Mouse (Mus musculus) left cerebral cortex, postnatal 10 days (tissue): ENCODE data around the gene Tgfbr3l. TPM values are rescaled to one million over a fixed set of nuclear protein-coding genes. Genes with fewer than 3 reads are reported as not detected.

Experiments used
- DNase-seq, 2 experiments: peaks; one replicate each; pipeline ENCODE4 v3.0.0; 2021 to 2022; ENCODE audit warnings: low spot score in 2 of 2, mixed read lengths in 1 of 2; ENCODE audit errors: extremely low spot score in 1 of 2
- intact Hi-C: fragments of 180-260 bp; cut with DNase I; formaldehyde crosslinking; loops from one replicate; pipeline ENCODE4 v1.15.1; 2025
- total RNA-seq, 2 experiments: library from RNA; stranded (reverse); gene quantifications; 2 replicates each; pipeline ENCODE4 v1.2.3; 2021

Gene Tgfbr3l
- total RNA-seq, result 1 to 10 TPM; 8.6 to 8.9 TPM

GRCm38 (mm10) chr8:4247951-4248540 lies at the start of gene Tgfbr3l:
Tgfbr3l (plus strand) TSS chr8:4248214.
- no peak for DNase-seq
- intact Hi-C loops, result no loop called here

GRCm38 (mm10) chr8:4201321-4201720 lies 46.7 kb upstream of the Tgfbr3l start:
- DNase-seq, result no peak
- intact Hi-C loops, result no loop called here

GRCm38 (mm10) chr8:4205246-4206123 lies 42.5 kb upstream of the Tgfbr3l start:
- intact Hi-C loops, result no loop called here
- no peak for DNase-seq

GRCm38 (mm10) chr8:4206182-4207015 lies 41.6 kb upstream of the Tgfbr3l start:
- DNase-seq, result no peak
- intact Hi-C loops, result no loop called here

- DNase-seq, result no peak
- intact Hi-C loops, result no loop called here
Measured at GRCm38 (mm10) chr8:4207016-4207350, 41.0 kb upstream of the Tgfbr3l start.

GRCm38 (mm10) chr8:4211097-4211496 lies 36.9 kb upstream of the Tgfbr3l start:
- intact Hi-C loops, result no loop called here
- no peak for DNase-seq

GRCm38 (mm10) chr8:4212809-4213209 lies 35.2 kb upstream of the Tgfbr3l start:
- DNase-seq, result peak in 1 of 2 experiments; percentile 52
- intact Hi-C loops, result no loop called here

GRCm38 (mm10) chr8:4213210-4214005 lies 34.6 kb upstream of the Tgfbr3l start:
- DNase-seq, result peak in 1 of 2 experiments; percentile 70
- intact Hi-C loops, result no loop called here

GRCm38 (mm10) chr8:4214006-4214980 lies 33.7 kb upstream of the Tgfbr3l start:
- peak in 1 of 2 experiments; percentile 58 for DNase-seq
- intact Hi-C loops, result no loop called here

GRCm38 (mm10) chr8:4216296-4216695 lies 31.7 kb upstream of the Tgfbr3l start:
- intact Hi-C loops, result no loop called here
- peak in 1 of 2 experiments; percentile 47 for DNase-seq

- peak; percentile 67 to 83 for DNase-seq
- intact Hi-C loops, result no loop called here
Measured at GRCm38 (mm10) chr8:4216791-4217621, 31.0 kb upstream of the Tgfbr3l start, which contains the start of gene Prr36. Prr36 (minus strand) TSS chr8:4217459.

GRCm38 (mm10) chr8:4219617-4220016 lies 28.4 kb upstream of the Tgfbr3l start:
- intact Hi-C loops, result loop anchor here (2.0 kb wide), 1 partner anchor 15 kb away; no protein-coding TSS in a partner anchor
- DNase-seq, result no peak

GRCm38 (mm10) chr8:4222059-4222458 lies 26.0 kb upstream of the Tgfbr3l start:
- intact Hi-C loops, result no loop called here
- no peak for DNase-seq

GRCm38 (mm10) chr8:4226323-4226722 lies 21.7 kb upstream of the Tgfbr3l start:
- no peak for DNase-seq
- intact Hi-C loops, result no loop called here

GRCm38 (mm10) chr8:4226739-4227347 lies 21.2 kb upstream of the Tgfbr3l start, which contains the start of gene Lrrc8e:
Lrrc8e (plus strand) TSS chr8:4226827.
- no peak for DNase-seq
- intact Hi-C loops, result no loop called here

GRCm38 (mm10) chr8:4227919-4228318 lies 20.1 kb upstream of the Tgfbr3l start:
- intact Hi-C loops, result no loop called here

More at GRCm38 (mm10) chr8:4227919-4228318, 20.1 kb upstream of the Tgfbr3l start:
- no peak for DNase-seq
